Mouse (Mus musculus) liver, adult 2 months (tissue): Measurements from ENCODE around the gene Ldlrap1. TPM values are rescaled to one million over a fixed set of nuclear protein-coding genes. Genes with fewer than 3 reads are reported as not detected.

Source experiments
- DNase-seq: peaks from one replicate; pipeline ENCODE4 v3.0.0-alpha.2; 2011; ENCODE audit warnings: low read depth, low spot score; ENCODE audit errors: extremely low read depth
- H3K27ac ChIP-seq: fragments of 200-500 bp; replicated peaks from 2 replicates; pipeline ENCODE4 v1.5.1; 2012; ENCODE audit warnings: low read depth, mild to moderate bottlenecking, control low read depth, inconsistent platforms, low read length; ENCODE audit not compliant: insufficient read depth
- H3K27me3 ChIP-seq: fragments of 200-500 bp; 2 replicates; pipeline ENCODE4 v1.6.1; 2012; ENCODE audit warnings: mild to moderate bottlenecking, moderate library complexity, low read length, inconsistent platforms; ENCODE audit not compliant: control insufficient read depth, insufficient read depth
- H3K36me3 ChIP-seq: fragments of 200-500 bp; 2 replicates; pipeline ENCODE4 v1.6.1; 2012; ENCODE audit warnings: low read length, inconsistent platforms; ENCODE audit not compliant: control insufficient read depth, insufficient read depth
- H3K4me1 ChIP-seq: fragments of 200-500 bp; 2 replicates; pipeline ENCODE4 v1.6.1; 2011; ENCODE audit warnings: low read length; ENCODE audit not compliant: control insufficient read depth, insufficient read depth
- H3K4me3 ChIP-seq: fragments of 200-500 bp; 2 replicates; pipeline ENCODE4 v1.5.1; 2011; ENCODE audit warnings: low read depth, mild to moderate bottlenecking, control low read depth, low read length, moderate library complexity; ENCODE audit not compliant: insufficient read depth
- H3K79me2 ChIP-seq: fragments of 200-500 bp; 2 replicates; pipeline ENCODE4 v1.6.1; 2012; ENCODE audit warnings: inconsistent platforms, mild to moderate bottlenecking, low read length, moderate library complexity; ENCODE audit not compliant: control insufficient read depth, insufficient read depth
- H3K9ac ChIP-seq: fragments of 200-500 bp; 2 replicates; pipeline ENCODE4 v1.6.1; 2012; ENCODE audit warnings: low read depth, mild to moderate bottlenecking, control low read depth, inconsistent platforms, low read length
- CTCF ChIP-seq: fragments of 200-500 bp; IDR thresholded peaks from 2 replicates; pipeline ENCODE4 v1.5.1; 2011; ENCODE audit warnings: low read depth, low read length, control low read depth
- POLR2A ChIP-seq: fragments of 200-500 bp; IDR thresholded peaks from 2 replicates; pipeline ENCODE4 v1.6.1; 2011; ENCODE audit warnings: low read length, control low read depth; ENCODE audit not compliant: insufficient read depth; ENCODE audit errors: extremely low read depth
- WGBS: fragments of 180-500 bp; shearing (Covaris S2); methylation state at CpG from one replicate; pipeline ENCODE4 v1.1.7; 2018; 5-methylcytosine and 5-hydroxymethylcytosine counted together
- polyA plus RNA-seq: library from polyadenylated mRNA; depleted of rRNA; stranded (reverse); fragments of >200 nt; gene quantifications from 2 replicates; pipeline ENCODE4 v1.2.3, GENCODE M21; 2012
- total RNA-seq: library from RNA; depleted of rRNA; stranded (reverse); fragments of >200 nt; gene quantifications from 2 replicates; pipeline ENCODE4 v1.2.3, GENCODE M21; 2014

The Ldlrap1 gene
- total and polyA plus RNA-seq, 2 experiments: 6.5 to 19.8 TPM

DNA sequence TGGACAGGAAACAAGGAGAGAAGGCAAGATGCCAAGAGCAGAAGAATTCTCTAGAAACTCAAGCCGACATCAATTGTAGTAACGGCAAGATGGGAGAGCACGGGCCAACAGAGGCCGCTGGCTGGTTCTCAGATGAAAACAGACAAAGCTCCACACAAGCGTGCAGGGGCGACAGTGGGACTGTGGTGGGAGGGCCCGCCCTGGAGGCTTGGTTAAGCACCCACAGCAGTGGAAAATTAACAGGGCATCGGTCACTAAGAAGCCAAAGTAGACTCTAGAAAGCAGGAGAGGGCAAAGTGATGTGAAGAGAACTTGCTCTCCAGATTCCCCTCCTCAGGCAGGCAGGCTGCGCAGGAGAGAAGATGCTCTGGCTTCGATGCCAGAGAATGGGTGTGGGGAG, 34.3 kb upstream of the Ldlrap1 start:
- DNase-seq: no peak
- no peaks in the 10 kb centered on the region for H3K79me2 ChIP-seq
- no peak overlapping the region for H3K27ac ChIP-seq
- H3K4me3 ChIP-seq: no peak overlapping the region
- H3K9ac ChIP-seq: no peak overlapping the region
- no peak for TF ChIP-seq POLR2A
- no peak for TF ChIP-seq CTCF
- H3K36me3 ChIP-seq: peaks cover 13% of the 10 kb centered on the region; the same call in 1 of the 2 replicates
- no peaks in the 10 kb centered on the region for H3K27me3 ChIP-seq
- 92% methylated on average over 10 of the region's 10 CpGs for WGBS
- peaks cover 23% of the 10 kb centered on the region for H3K4me1 ChIP-seq

- TF ChIP-seq POLR2A (no peak), CTCF (no peak)
- no peak overlapping the region for H3K9ac ChIP-seq
- WGBS: 92% methylated on average over 10 of the region's 10 CpGs
- peaks cover 27% of the 10 kb centered on the region for H3K4me1 ChIP-seq
- H3K36me3 ChIP-seq: peaks cover 4% of the 10 kb centered on the region; the same call in 1 of the 2 replicates
- no peak overlapping the region for H3K27ac ChIP-seq
- H3K4me3 ChIP-seq: no peak overlapping the region
- no peak for DNase-seq
- H3K27me3 ChIP-seq: no peaks in the 10 kb centered on the region
- no peaks in the 10 kb centered on the region for H3K79me2 ChIP-seq
These were observed 32.9 kb upstream of the Ldlrap1 start for GRCm38 (mm10) chr4:134800693-134801092.

GRCm38 (mm10) chr4:134800098-134800497, 32.3 kb upstream of the Ldlrap1 start:
- DNase-seq: no peak
- Histone ChIP-seq H3K27me3 (no peaks in the 10 kb centered on the region), H3K4me1 (peaks cover 23% of the 10 kb centered on the region), H3K36me3 (peaks cover 4% of the 10 kb centered on the region; the same call in 1 of the 2 replicates), H3K4me3 (no peak overlapping the region), H3K27ac (no peak overlapping the region), H3K79me2 (no peaks in the 10 kb centered on the region), H3K9ac (no peak overlapping the region)
- TF ChIP-seq POLR2A: no peak
- WGBS: 90% methylated on average over 8 of the region's 8 CpGs

- H3K9ac ChIP-seq: no peak overlapping the region
- peaks cover 4% of the 10 kb centered on the region; the same call in 1 of the 2 replicates for H3K36me3 ChIP-seq
- H3K27ac ChIP-seq: peak overlapping the region; percentile 89
- peak; percentile 98 for TF ChIP-seq CTCF
- TF ChIP-seq POLR2A: no peak
- H3K4me3 ChIP-seq: no peak overlapping the region
- no peaks in the 10 kb centered on the region for H3K79me2 ChIP-seq
- no peaks in the 10 kb centered on the region for H3K27me3 ChIP-seq
- peak; percentile 57 for DNase-seq
- peaks cover 19% of the 10 kb centered on the region for H3K4me1 ChIP-seq
- under 1% methylated on average over 4 of the region's 4 CpGs for WGBS
These were observed 31.4 kb upstream of the Ldlrap1 start for GRCm38 (mm10) chr4:134799272-134799671.

- peaks cover 19% of the 10 kb centered on the region for H3K4me1 ChIP-seq
- no peak for TF ChIP-seq POLR2A
- no peak for TF ChIP-seq CTCF
- peak overlapping the region; percentile 89 for H3K27ac ChIP-seq
- H3K9ac ChIP-seq: no peak overlapping the region
- no peaks in the 10 kb centered on the region for H3K79me2 ChIP-seq
- no peak overlapping the region for H3K4me3 ChIP-seq
- peak; percentile 93 for DNase-seq
- peaks cover 4% of the 10 kb centered on the region; the same call in 1 of the 2 replicates for H3K36me3 ChIP-seq
- H3K27me3 ChIP-seq: no peaks in the 10 kb centered on the region
- 19% methylated on average over 3 of the region's 3 CpGs for WGBS
These were observed 31.0 kb upstream of the Ldlrap1 start for GRCm38 (mm10) chr4:134798861-134799260.

- no peak overlapping the region for H3K4me3 ChIP-seq
- peak; percentile 73 for DNase-seq
- H3K27ac ChIP-seq: peak overlapping the region; percentile 19
- no peaks in the 10 kb centered on the region for H3K79me2 ChIP-seq
- no peak overlapping the region for H3K9ac ChIP-seq
- no peaks in the 10 kb centered on the region for H3K27me3 ChIP-seq
- no peaks in the 10 kb centered on the region; the same call in 1 of the 2 replicates for H3K36me3 ChIP-seq
- H3K4me1 ChIP-seq: peaks cover 19% of the 10 kb centered on the region
- 47% methylated on average over 6 of the region's 6 CpGs for WGBS
- no peak for TF ChIP-seq POLR2A
- no peak for TF ChIP-seq CTCF
These were observed 29.8 kb upstream of the Ldlrap1 start for GRCm38 (mm10) chr4:134797621-134798020.
